Mouse (Mus musculus) heart, adult 2 months (tissue): ENCODE data around the gene Tfb2m.

Source experiments
- CTCF ChIP-seq: fragments of 200-600 bp; IDR thresholded peaks from 2 replicates; pipeline ENCODE4 v1.8.1; 2022; ENCODE audit warnings: antibody characterized with exemption, mild to moderate bottlenecking, moderate library complexity
- EP300 ChIP-seq: fragments of 200-500 bp; IDR thresholded peaks from 2 replicates; pipeline ENCODE4 v1.6.1; 2011; ENCODE audit warnings: low read depth, low read length, control low read depth; ENCODE audit not compliant: insufficient read depth
- POLR2A ChIP-seq: fragments of 200-500 bp; IDR thresholded peaks from 2 replicates; pipeline ENCODE4 v1.6.1; 2011; ENCODE audit warnings: mild to moderate bottlenecking, low read depth, low read length, control low read depth; ENCODE audit not compliant: insufficient read depth

GRCm38 (mm10) chr1:179511895-179512294 lies 34.2 kb downstream of the Tfb2m start:
- TF ChIP-seq EP300 (no peak), CTCF (no peak), POLR2A (no peak)
